Mouse (Mus musculus): Measurements from ENCODE around the gene Abca9. TPM values are rescaled to one million over a fixed set of nuclear protein-coding genes. Genes with fewer than 3 reads are reported as not detected.

Abca9 gene
- total RNA-seq (2012; rRNA removed) (0.08 and 0.13 TPM in 2 replicates), total RNA-seq (2014; rRNA removed) (0.12 and 0.18 TPM in 2 replicates), polyA plus RNA-seq (2012; ENCODE audit: insufficient read length, low read depth) (0.13 and 0.16 TPM in 2 replicates)

DNA sequence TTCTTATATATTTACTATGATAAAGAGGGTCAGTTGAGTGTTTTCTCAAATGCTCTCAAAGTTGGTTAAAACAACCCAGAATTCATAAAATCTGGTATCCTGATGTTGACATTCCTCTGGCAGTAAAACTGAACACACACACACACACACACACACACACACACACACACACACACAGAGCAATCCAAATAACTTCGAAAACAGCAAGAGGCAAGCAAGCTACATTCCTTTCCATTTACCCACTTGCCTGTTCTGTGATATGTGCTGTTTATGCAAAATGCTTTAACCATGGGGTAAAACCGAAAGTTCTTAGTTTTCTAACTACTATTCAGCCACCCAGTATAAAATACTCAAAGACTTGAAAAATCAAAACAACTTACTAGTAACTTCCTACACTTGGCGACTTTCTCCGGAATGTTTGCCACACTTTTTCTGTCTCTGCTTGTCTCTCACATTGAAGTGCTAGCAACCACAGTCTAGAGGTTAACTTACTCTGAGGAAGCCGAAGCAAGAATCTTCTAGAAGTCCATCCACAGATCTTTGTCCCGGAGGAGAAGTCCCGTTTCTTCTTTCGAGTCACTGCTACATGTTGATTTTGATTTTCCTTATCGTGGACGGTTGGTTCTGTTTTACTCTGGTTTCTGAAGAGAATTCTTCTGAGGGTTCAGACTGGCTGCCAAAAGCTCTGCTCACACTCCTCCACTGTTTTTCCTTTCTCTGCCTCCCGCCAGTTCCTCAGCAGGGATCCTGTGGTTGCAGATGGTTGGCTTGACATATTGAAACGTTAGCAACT, at the start of gene Abca9:
Abca9 (minus strand) TSS at position 738 of the 793 bp plus-strand sequence.
- dilution Hi-C loops (cut with MboI; ENCODE audit: extremely low pct_ligation_motif_present, extremely low pct_unique_long_range_greater_than_20kb, low sequenced_read_pairs), result no loop called here

GRCm38 (mm10) chr11:110217118-110217517, 49.1 kb upstream of the Abca9 start:
- Histone ChIP-seq H3K9ac (ENCODE audit: insufficient read depth, low read depth) (no peak overlapping the region), H3K27ac (ENCODE audit: insufficient read depth, low read depth) (no peak overlapping the region), H3K36me3 (replicated peaks in 1 of 2; ENCODE audit: control insufficient read depth in 1 of 2, insufficient read depth in 1 of 2, low read length in 1 of 2) (no peaks in the 10 kb centered on the region), H3K27me3 (replicated peaks) (no peaks in the 10 kb centered on the region), H3K4me3 (replicated peaks in 1 of 3; ENCODE audit: low read depth in 2 of 3, low read length in 2 of 3, poor library complexity in 1 of 3) (no peak overlapping the region), H3K9me3 (replicated peaks; ENCODE audit: low read length) (no peaks in the 10 kb centered on the region), H3K4me2 (ENCODE audit: insufficient read depth, low read depth, poor library complexity, severe bottlenecking) (no peak overlapping the region), H3K4me1 (ENCODE audit: control insufficient read depth in 1 of 2, insufficient read depth in 2 of 2) (no peaks in the 10 kb centered on the region), H3K79me2 (replicated peaks; ENCODE audit: control insufficient read depth, extremely low read depth, insufficient read depth, poor library complexity, severe bottlenecking) (no peaks in the 10 kb centered on the region)
- dilution Hi-C loops (cut with MboI; ENCODE audit: extremely low pct_ligation_motif_present, extremely low pct_unique_long_range_greater_than_20kb, low sequenced_read_pairs), result no loop called here
- in situ Hi-C loops (cut with MboI; ENCODE audit: low pct_ligation_motif_present, low pct_unique_long_range_greater_than_20kb, low sequenced_read_pairs), result no loop called here
- TF ChIP-seq CTCF (conservative IDR thresholded peaks at IDR 0.05 in 1 of 2, IDR thresholded peaks at IDR 0.05 in 1 of 2; ENCODE audit: low read depth in 2 of 2, low read length in 2 of 2), result no peak
- no peak for TF ChIP-seq USF1 (IDR thresholded peaks at IDR 0.05; ENCODE audit: low read depth, low read length)
- no peak for TF ChIP-seq POLR2AphosphoS2 (IDR thresholded peaks at IDR 0.05; ENCODE audit: low read depth, low read length)
- DNase-seq (ENCODE audit: extremely low read depth), result no peak

More for the DNA sequence above, at the start of gene Abca9:
- Histone ChIP-seq H3K79me2 (replicated peaks; ENCODE audit: control insufficient read depth, extremely low read depth, insufficient read depth, poor library complexity, severe bottlenecking) (no peaks in the 10 kb centered on the region), H3K27ac (ENCODE audit: insufficient read depth, low read depth) (no peak within 1 kb of the TSS), H3K4me2 (ENCODE audit: insufficient read depth, low read depth, poor library complexity, severe bottlenecking) (peak within 1 kb of the TSS; percentile 99), H3K9ac (ENCODE audit: insufficient read depth, low read depth) (peak within 1 kb of the TSS; percentile 41), H3K27me3 (replicated peaks) (no peaks in the 10 kb centered on the region), H3K36me3 (replicated peaks in 1 of 2; ENCODE audit: control insufficient read depth in 1 of 2, insufficient read depth in 1 of 2, low read length in 1 of 2) (no peaks in the 10 kb centered on the region), H3K4me1 (ENCODE audit: control insufficient read depth in 1 of 2, insufficient read depth in 2 of 2) (peaks cover 0 to 22% of the 10 kb centered on the region in 2 experiments; a peak in 2 of 4 replicates), H3K9me3 (replicated peaks; ENCODE audit: low read length) (no peaks in the 10 kb centered on the region), H3K4me3 (replicated peaks in 1 of 3; ENCODE audit: low read depth in 2 of 3, low read length in 2 of 3, poor library complexity in 1 of 3) (no peak within 1 kb of the TSS)
- TF ChIP-seq NRF1 (IDR thresholded peaks at IDR 0.05; ENCODE audit: low read depth, low read length) (no peak), POLR2A (IDR thresholded peaks at IDR 0.05; ENCODE audit: low read depth, low read length) (peak; percentile 45; the same call in 1 of the 2 replicates), RAD21 (IDR thresholded peaks at IDR 0.05; ENCODE audit: low read depth, low read length) (no peak), TBP (conservative IDR thresholded peaks at IDR 0.05; ENCODE audit: low read depth, low read length) (peak; percentile 73; the same call in 1 of the 2 replicates), ZMIZ1 (IDR thresholded peaks at IDR 0.05; ENCODE audit: low read depth, low read length) (peak; percentile 11; the same call in 1 of the 2 replicates), PAX5 (IDR thresholded peaks at IDR 0.05; ENCODE audit: low read length) (no peak)
- peak; percentile 26 for DNase-seq (ENCODE audit: extremely low read depth)
- in situ Hi-C loops (cut with MboI; ENCODE audit: low pct_ligation_motif_present, low pct_unique_long_range_greater_than_20kb, low sequenced_read_pairs), result no loop called here

GRCm38 (mm10) chr11:110203930-110204329, 35.9 kb upstream of the Abca9 start:
- Histone ChIP-seq H3K27ac (ENCODE audit: insufficient read depth, low read depth) (no peak overlapping the region), H3K4me3 (replicated peaks in 1 of 3; ENCODE audit: low read depth in 2 of 3, low read length in 2 of 3, poor library complexity in 1 of 3) (no peak overlapping the region), H3K9ac (ENCODE audit: insufficient read depth, low read depth) (no peak overlapping the region), H3K27me3 (replicated peaks) (no peaks in the 10 kb centered on the region), H3K4me2 (ENCODE audit: insufficient read depth, low read depth, poor library complexity, severe bottlenecking) (no peak overlapping the region), H3K9me3 (replicated peaks; ENCODE audit: low read length) (no peaks in the 10 kb centered on the region), H3K79me2 (replicated peaks; ENCODE audit: control insufficient read depth, extremely low read depth, insufficient read depth, poor library complexity, severe bottlenecking) (no peaks in the 10 kb centered on the region), H3K36me3 (replicated peaks in 1 of 2; ENCODE audit: control insufficient read depth in 1 of 2, insufficient read depth in 1 of 2, low read length in 1 of 2) (no peaks in the 10 kb centered on the region), H3K4me1 (ENCODE audit: control insufficient read depth in 1 of 2, insufficient read depth in 2 of 2) (peaks cover 0 to 4% of the 10 kb centered on the region in 2 experiments; a peak in 1 of 4 replicates)
- TF ChIP-seq HCFC1 (IDR thresholded peaks at IDR 0.05; ENCODE audit: low read depth, low read length) (no peak), ETS1 (conservative IDR thresholded peaks at IDR 0.05; ENCODE audit: low read depth, low read length) (no peak), USF1 (IDR thresholded peaks at IDR 0.05; ENCODE audit: low read depth, low read length) (no peak), CHD1 (IDR thresholded peaks at IDR 0.05; ENCODE audit: low read depth, low read length) (no peak), EP300 (IDR thresholded peaks at IDR 0.05; ENCODE audit: low read length) (no peak), RAD21 (IDR thresholded peaks at IDR 0.05; ENCODE audit: low read depth, low read length) (no peak), RCOR1 (conservative IDR thresholded peaks at IDR 0.05; ENCODE audit: low read depth, low read length) (no peak), TCF12 (IDR thresholded peaks at IDR 0.05; ENCODE audit: low read depth, low read length) (no peak), USF2 (conservative IDR thresholded peaks at IDR 0.05; ENCODE audit: low read depth, low read length) (no peak), ZNF384 (IDR thresholded peaks at IDR 0.05; ENCODE audit: low read depth, low read length) (no peak), UBTF (IDR thresholded peaks at IDR 0.05; ENCODE audit: low read depth, low read length) (no peak), JUND (conservative IDR thresholded peaks at IDR 0.05; ENCODE audit: low read depth, low read length) (no peak), ZKSCAN1 (IDR thresholded peaks at IDR 0.05; ENCODE audit: borderline replicate concordance, low read depth, low read length) (no peak), NELFE (IDR thresholded peaks at IDR 0.05; ENCODE audit: low read depth, low read length) (no peak), E2F4 (IDR thresholded peaks at IDR 0.05; ENCODE audit: insufficient replicate concordance, low read depth, low read length) (no peak), JUN (IDR thresholded peaks at IDR 0.05; ENCODE audit: insufficient read depth, low read depth, low read length) (no peak)
- dilution Hi-C loops (cut with MboI; ENCODE audit: extremely low pct_ligation_motif_present, extremely low pct_unique_long_range_greater_than_20kb, low sequenced_read_pairs) (no loop called here), in situ Hi-C loops (cut with MboI; ENCODE audit: low pct_ligation_motif_present, low pct_unique_long_range_greater_than_20kb, low sequenced_read_pairs) (no loop called here)
- DNase-seq (ENCODE audit: extremely low read depth), result no peak
